14 mouse cellular contexts compared by ENCODE assay signal in genomic region chr10:14543511-14544067, GRCm38 (mm10). TPM values are rescaled to one million over a fixed set of nuclear protein-coding genes. Genes with fewer than 3 reads are reported as not detected.
A peak's percentile ranks its signal among the peaks of the same experiment; 100 is the strongest.
DNase-seq lines count a peak whose midpoint lies in the region; ATAC-seq and TF ChIP-seq lines count a peak whose summit lies in the region.
"Had no signal": no experiment of that assay in that cellular context is flagged by ENCODE, and none has a peak within 500 bp of the region (broad histone marks: within the 10 kb centered on the region; RNA-seq: fewer than 3 reads in every experiment).

No protein-coding gene starts in this region.

- ATAC-seq in intestine, embryonic 14.5 days (replicated peaks; ENCODE audit: low FRiP score, low TSS enrichment, low read depth), result no peak
- ATAC-seq in intestine, embryonic 15.5 days, result no peak
- no peak for ATAC-seq in neural tube, embryonic 12.5 days (ENCODE audit: low FRiP score, low read depth)
- ATAC-seq: forebrain, embryonic 16.5 days; inflammation-experienced regulatory T-cells, adult 6 months had no signal

- TF ChIP-seq CTCF in gastrocnemius, adult 2 months (IDR thresholded peaks at IDR 0.05), result no peak
- no peak for TF ChIP-seq CTCF in layer of hippocampus, adult 2 months (conservative IDR thresholded peaks at IDR 0.05)

- peak overlapping the region; percentile 85 for H3K4me3 ChIP-seq in gastrocnemius, adult 2 months
- no peak overlapping the region for H3K4me3 ChIP-seq in intestine, embryonic 14.5 days (ENCODE audit: low read depth, low read length)
- no peak overlapping the region for H3K4me3 ChIP-seq in intestine, embryonic 15.5 days (replicated peaks)
- no peak overlapping the region for H3K4me3 ChIP-seq in neural tube, embryonic 12.5 days
- no peak overlapping the region for H3K4me3 ChIP-seq in layer of hippocampus, adult 2 months

- H3K9me3 ChIP-seq in intestine, embryonic 14.5 days (ENCODE audit: control insufficient read depth, low read length), result no peaks in the 10 kb centered on the region
- H3K9me3 ChIP-seq in intestine, embryonic 15.5 days, result no peaks in the 10 kb centered on the region
- no peaks in the 10 kb centered on the region for H3K9me3 ChIP-seq in neural tube, embryonic 12.5 days

- H3K27ac ChIP-seq in gastrocnemius, adult 2 months, result no peak overlapping the region
- H3K27ac ChIP-seq in intestine, embryonic 14.5 days (ENCODE audit: low read depth), result no peak overlapping the region
- H3K27ac ChIP-seq in intestine, embryonic 15.5 days, result no peak overlapping the region
- no peak overlapping the region for H3K27ac ChIP-seq in neural tube, embryonic 12.5 days
- no peak overlapping the region for H3K27ac ChIP-seq in layer of hippocampus, adult 2 months

- WGBS in intestine, embryonic 14.5 days, result 76% methylated on average over 8 of the region's 8 CpGs
- WGBS in intestine, embryonic 15.5 days, result 72% methylated on average over 8 of the region's 8 CpGs
- 73% methylated on average over 8 of the region's 8 CpGs for WGBS in neural tube, embryonic 12.5 days

- no peak overlapping the region for H3K9ac ChIP-seq in intestine, embryonic 14.5 days (ENCODE audit: low read length)
- no peak overlapping the region for H3K9ac ChIP-seq in intestine, embryonic 15.5 days
- no peak overlapping the region for H3K9ac ChIP-seq in neural tube, embryonic 12.5 days

- H3K36me3 ChIP-seq in intestine, embryonic 14.5 days (ENCODE audit: control insufficient read depth, insufficient read depth, low read length), result no peaks in the 10 kb centered on the region
- H3K36me3 ChIP-seq in intestine, embryonic 15.5 days, result no peaks in the 10 kb centered on the region
- no peaks in the 10 kb centered on the region for H3K36me3 ChIP-seq in neural tube, embryonic 12.5 days

- intact Hi-C loops in gastrocnemius, adult 2 months (cut with DNase I), result no loop called here
- intact Hi-C loops in gastrocnemius, postnatal 14 days (cut with DNase I; ENCODE audit: low total_unique reads), result no loop called here

- no peaks in the 10 kb centered on the region for H3K4me1 ChIP-seq in intestine, embryonic 14.5 days (replicated peaks; ENCODE audit: control insufficient read depth, insufficient read depth, low read length)
- no peaks in the 10 kb centered on the region for H3K4me1 ChIP-seq in intestine, embryonic 15.5 days (replicated peaks)
- H3K4me1 ChIP-seq in neural tube, embryonic 12.5 days, result no peaks in the 10 kb centered on the region

- H3K27me3 ChIP-seq in intestine, embryonic 14.5 days (replicated peaks; ENCODE audit: control insufficient read depth, insufficient read depth, low read length), result peaks cover 22% of the 10 kb centered on the region
- H3K27me3 ChIP-seq in intestine, embryonic 15.5 days (replicated peaks), result peaks cover 9% of the 10 kb centered on the region; the same call in 1 of the 2 replicates
- peaks cover 14% of the 10 kb centered on the region for H3K27me3 ChIP-seq in neural tube, embryonic 12.5 days (replicated peaks)

- 0 out of 2 replicates have a peak overlapping the region, but pooled peaks have one; percentile 95 for H3K4me2 ChIP-seq in intestine, embryonic 14.5 days (ENCODE audit: low read length)
- H3K4me2 ChIP-seq in intestine, embryonic 15.5 days (replicated peaks), result no peak overlapping the region
- H3K4me2 ChIP-seq in neural tube, embryonic 12.5 days (replicated peaks), result peak overlapping the region; percentile 100
- H3K4me2 ChIP-seq: midbrain, embryonic 11.5 days had no signal

- no peak for DNase-seq in gastrocnemius, adult 2 months
- DNase-seq in gastrocnemius, postnatal 14 days, result no peak
- DNase-seq in intestine, embryonic 14.5 days (ENCODE audit: low spot score), result no peak
- no peak for DNase-seq in neural tube, embryonic 10.5 days (ENCODE audit: extremely low spot score, low spot score)
- no peak for DNase-seq in thymus, postnatal 25 days
- no peak for DNase-seq in layer of hippocampus, adult 2 months (ENCODE audit: low spot score in 2 of 2)
- DNase-seq: adrenal gland, adult 8-10 months; cerebellum, adult 9-11 months; gastrocnemius, postnatal 36 days had no signal

RNA-seq across cellular contexts. Expression of gene Adgrg6, which starts 1.9 kb away (rescaled TPM):
- 1 to 10 TPM in 1 of 2 experiments, under 1 TPM in 1; 0.94 to 1.1 TPM for total RNA-seq in gastrocnemius, adult 2 months (2021)
- 1 to 10 TPM; 2.3 to 2.6 TPM for total RNA-seq in gastrocnemius, postnatal 14 days (2021)
- 3.4 and 5.3 TPM in 2 replicates for polyA plus RNA-seq in intestine, embryonic 14.5 days (2014; fragmentation: Nextera tagmentation; extraction: Ambion mirVana)
- polyA plus RNA-seq in intestine, embryonic 15.5 days (2015; fragmentation: Nextera tagmentation; extraction: Ambion mirVana), result 2.8 and 3.6 TPM in 2 replicates
- polyA plus RNA-seq in neural tube, embryonic 12.5 days (2016; fragmentation: Nextera tagmentation; extraction: Ambion mirVana), result 6.8 and 6.9 TPM in 2 replicates
- 1 to 10 TPM in 1 of 2 experiments, under 1 TPM in 1; 0.59 to 1.2 TPM for total RNA-seq in layer of hippocampus, adult 2 months (2021)
